Mouse (Mus musculus) hindbrain, embryonic 10.5 days (tissue): ENCODE measurements around the gene Kcnj15. TPM values are rescaled to one million over a fixed set of nuclear protein-coding genes. Genes with fewer than 3 reads are reported as not detected.

Experiments
- DNase-seq: peaks from one replicate; pipeline ENCODE4 v3.0.0-alpha.2; 2017; ENCODE audit warnings: low spot score
- H3K27ac ChIP-seq: fragments of 300-500 bp; sonication (generic); 2 replicates; pipeline ENCODE4 v1.5.1; 2016; ENCODE audit warnings: mild to moderate bottlenecking, moderate library complexity
- H3K27me3 ChIP-seq: fragments of 300-500 bp; sonication (generic); 2 replicates; pipeline ENCODE4 v1.6.1; 2016; ENCODE audit warnings: mild to moderate bottlenecking; ENCODE audit not compliant: poor library complexity, insufficient read depth, severe bottlenecking
- H3K36me3 ChIP-seq: fragments of 300-500 bp; sonication (generic); 2 replicates; pipeline ENCODE4 v1.6.1; 2016; ENCODE audit warnings: mild to moderate bottlenecking, moderate library complexity
- H3K4me1 ChIP-seq: fragments of 300-500 bp; sonication (generic); replicated peaks from 2 replicates; pipeline ENCODE4 v1.6.1; 2016; ENCODE audit warnings: mild to moderate bottlenecking
- H3K4me3 ChIP-seq: fragments of 300-500 bp; sonication (generic); 2 replicates; pipeline ENCODE4 v1.5.1; 2016; ENCODE audit warnings: mild to moderate bottlenecking, moderate library complexity
- H3K9me3 ChIP-seq: fragments of 300-500 bp; sonication (generic); 2 replicates; pipeline ENCODE4 v1.6.1; 2016; ENCODE audit warnings: mild to moderate bottlenecking, moderate library complexity
- WGBS: fragments of 180-500 bp; shearing (Covaris S2); methylation state at CpG from one replicate; pipeline ENCODE4 v1.1.7; 2016; 5-methylcytosine and 5-hydroxymethylcytosine counted together
- polyA plus RNA-seq: library from polyadenylated mRNA; unstranded; fragments of >200 nt; fragmentation: Nextera tagmentation; extraction: Ambion mirVana; gene quantifications from 2 replicates; pipeline ENCODE4 v1.2.1, GENCODE M21; 2016

The Kcnj15 gene
- polyA plus RNA-seq, 1 experiment from 2014 or later = 0.20 TPM

- Histone ChIP-seq H3K9me3 (no peaks in the 10 kb centered on the region), H3K36me3 (no peaks in the 10 kb centered on the region), H3K27me3 (no peaks in the 10 kb centered on the region), H3K4me3 (no peak overlapping the region), H3K4me1 (no peaks in the 10 kb centered on the region), H3K27ac (no peak overlapping the region)
- WGBS = 83% methylated on average over 4 of the region's 4 CpGs
- DNase-seq = no peak
Observed at GRCm38 (mm10) chr16:95231768-95232167, 25.6 kb upstream of the Kcnj15 start.

- no peak for DNase-seq
- Histone ChIP-seq H3K36me3 (no peaks in the 10 kb centered on the region), H3K4me3 (no peak overlapping the region), H3K9me3 (no peaks in the 10 kb centered on the region), H3K27ac (no peak overlapping the region), H3K27me3 (no peaks in the 10 kb centered on the region), H3K4me1 (no peaks in the 10 kb centered on the region)
- 84% methylated on average over 2 of the region's 2 CpGs for WGBS
Observed at GRCm38 (mm10) chr16:95234891-95235548, 22.3 kb upstream of the Kcnj15 start.

GRCm38 (mm10) chr16:95239209-95239925 is 18.0 kb upstream of the Kcnj15 start:
- H3K4me3 ChIP-seq = no peak overlapping the region
- H3K36me3 ChIP-seq = no peaks in the 10 kb centered on the region
- no peaks in the 10 kb centered on the region for H3K27me3 ChIP-seq
- no peaks in the 10 kb centered on the region for H3K4me1 ChIP-seq
- no peak for DNase-seq
- 80% methylated on average over 7 of the region's 7 CpGs for WGBS
- H3K9me3 ChIP-seq = no peaks in the 10 kb centered on the region
- H3K27ac ChIP-seq = no peak overlapping the region

- H3K9me3 ChIP-seq = no peaks in the 10 kb centered on the region
- H3K27ac ChIP-seq = no peak overlapping the region
- no peak overlapping the region for H3K4me3 ChIP-seq
- no peaks in the 10 kb centered on the region for H3K27me3 ChIP-seq
- no peaks in the 10 kb centered on the region for H3K36me3 ChIP-seq
- WGBS = 68% methylated on average over 5 of the region's 5 CpGs
- H3K4me1 ChIP-seq = no peaks in the 10 kb centered on the region
- no peak for DNase-seq
Observed at GRCm38 (mm10) chr16:95240688-95241087, 16.7 kb upstream of the Kcnj15 start.

- Histone ChIP-seq H3K4me3 (no peak overlapping the region), H3K36me3 (no peaks in the 10 kb centered on the region), H3K4me1 (no peaks in the 10 kb centered on the region), H3K27me3 (no peaks in the 10 kb centered on the region), H3K9me3 (no peaks in the 10 kb centered on the region), H3K27ac (no peak overlapping the region)
- 85% methylated on average over 4 of the region's 4 CpGs for WGBS
- DNase-seq = no peak
Observed at GRCm38 (mm10) chr16:95241581-95241980, 15.8 kb upstream of the Kcnj15 start.

GRCm38 (mm10) chr16:95242114-95242513 is 15.2 kb upstream of the Kcnj15 start:
- Histone ChIP-seq H3K4me1 (no peaks in the 10 kb centered on the region), H3K27ac (no peak overlapping the region), H3K36me3 (no peaks in the 10 kb centered on the region), H3K27me3 (no peaks in the 10 kb centered on the region), H3K9me3 (no peaks in the 10 kb centered on the region), H3K4me3 (no peak overlapping the region)
- no peak for DNase-seq
- 85% methylated on average over 4 of the region's 4 CpGs for WGBS

- DNase-seq = no peak
- H3K27me3 ChIP-seq = no peaks in the 10 kb centered on the region
- no peak overlapping the region for H3K27ac ChIP-seq
- H3K4me3 ChIP-seq = no peak overlapping the region
- no peaks in the 10 kb centered on the region for H3K4me1 ChIP-seq
- H3K36me3 ChIP-seq = no peaks in the 10 kb centered on the region
- 96% methylated on average over 1 of the region's 1 CpGs for WGBS
- H3K9me3 ChIP-seq = no peaks in the 10 kb centered on the region
Observed at GRCm38 (mm10) chr16:95243401-95243800, 14.0 kb upstream of the Kcnj15 start.

- Histone ChIP-seq H3K36me3 (no peaks in the 10 kb centered on the region), H3K4me1 (no peaks in the 10 kb centered on the region), H3K27ac (no peak overlapping the region), H3K4me3 (no peak overlapping the region), H3K9me3 (no peaks in the 10 kb centered on the region), H3K27me3 (no peaks in the 10 kb centered on the region)
- no peak for DNase-seq
- 89% methylated on average over 12 of the region's 12 CpGs for WGBS
Observed at GRCm38 (mm10) chr16:95244626-95245303, 12.6 kb upstream of the Kcnj15 start.

- no peaks in the 10 kb centered on the region for H3K4me1 ChIP-seq
- no peak for DNase-seq
- no peaks in the 10 kb centered on the region for H3K36me3 ChIP-seq
- H3K9me3 ChIP-seq = no peaks in the 10 kb centered on the region
- no peak overlapping the region for H3K4me3 ChIP-seq
- no peak overlapping the region for H3K27ac ChIP-seq
- 82% methylated on average over 3 of the region's 3 CpGs for WGBS
- H3K27me3 ChIP-seq = no peaks in the 10 kb centered on the region
Observed at GRCm38 (mm10) chr16:95245499-95245898, 11.9 kb upstream of the Kcnj15 start.

GRCm38 (mm10) chr16:95248646-95249045 is 8.7 kb upstream of the Kcnj15 start:
- WGBS = 77% methylated on average over 5 of the region's 5 CpGs
- H3K27me3 ChIP-seq = no peaks in the 10 kb centered on the region

GRCm38 (mm10) chr16:95256648-95257047 is 710 bp upstream of the Kcnj15 start:
- Histone ChIP-seq H3K27ac (no peak overlapping the region), H3K36me3 (no peaks in the 10 kb centered on the region), H3K27me3 (no peaks in the 10 kb centered on the region), H3K9me3 (no peaks in the 10 kb centered on the region), H3K4me3 (no peak overlapping the region), H3K4me1 (peaks cover 6% of the 10 kb centered on the region; the same call in 1 of the 2 replicates)
- WGBS = 68% methylated on average over 2 of the region's 2 CpGs
- no peak for DNase-seq

More at GRCm38 (mm10) chr16:95248646-95249045, 8.7 kb upstream of the Kcnj15 start:
- H3K36me3 ChIP-seq = no peaks in the 10 kb centered on the region
- no peak overlapping the region for H3K4me3 ChIP-seq
- no peak overlapping the region for H3K27ac ChIP-seq
- no peak for DNase-seq
- H3K9me3 ChIP-seq = no peaks in the 10 kb centered on the region
- H3K4me1 ChIP-seq = no peaks in the 10 kb centered on the region

- Histone ChIP-seq H3K4me3 (no peak overlapping the region), H3K4me1 (peaks cover 17% of the 10 kb centered on the region; the same call in 1 of the 2 replicates), H3K9me3 (no peaks in the 10 kb centered on the region), H3K27me3 (no peaks in the 10 kb centered on the region), H3K36me3 (no peaks in the 10 kb centered on the region), H3K27ac (no peak overlapping the region)
- 46% methylated on average over 4 of the region's 4 CpGs for WGBS
- DNase-seq = no peak
Observed at GRCm38 (mm10) chr16:95258100-95258499, 742 bp downstream of the Kcnj15 start.

GRCm38 (mm10) chr16:95259505-95259904 is 2.1 kb downstream of the Kcnj15 start:
- Histone ChIP-seq H3K27me3 (no peaks in the 10 kb centered on the region), H3K9me3 (no peaks in the 10 kb centered on the region), H3K27ac (no peak overlapping the region), H3K4me1 (peaks cover 22% of the 10 kb centered on the region; the same call in 1 of the 2 replicates), H3K4me3 (no peak overlapping the region), H3K36me3 (no peaks in the 10 kb centered on the region)
- WGBS = 61% methylated on average over 4 of the region's 4 CpGs
- DNase-seq = no peak
